Mouse (Mus musculus): ENCODE data around the gene Gpr182. TPM values are rescaled to one million over a fixed set of nuclear protein-coding genes. Genes with fewer than 3 reads are reported as not detected.
A peak's percentile ranks its signal among the peaks of the same experiment; 100 is the strongest.

Gpr182 gene
- polyA plus RNA-seq, 1 experiment from 2014 or later: 0.43 TPM

DNA sequence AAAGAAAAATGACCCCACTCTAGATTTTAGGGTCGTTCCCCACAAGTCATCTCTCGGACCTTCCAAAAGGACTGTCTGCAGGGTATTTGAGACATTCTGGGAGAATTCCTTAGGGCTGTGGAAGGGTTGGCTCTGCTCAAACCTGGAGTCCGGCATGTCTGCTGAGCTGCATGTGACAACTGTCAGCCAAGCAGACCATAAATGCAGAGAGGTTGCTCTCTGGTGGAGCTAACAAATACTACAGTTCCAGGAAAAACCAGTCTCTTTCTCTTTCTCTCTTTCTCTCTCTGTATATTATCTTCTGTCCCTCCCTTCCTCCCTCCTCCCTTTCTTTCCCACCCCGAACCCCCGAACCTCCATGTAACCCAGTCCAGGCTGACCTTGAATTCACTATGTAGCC is 17.1 kb downstream of the Gpr182 start:
- H3K4me3 ChIP-seq: no peak overlapping the region
- 53% methylated on average over 5 of the region's 5 CpGs for WGBS
- H3K9me3 ChIP-seq: no peaks in the 10 kb centered on the region
- no peak overlapping the region for H3K27ac ChIP-seq
- H3K27me3 ChIP-seq (ENCODE audit: insufficient read depth, poor library complexity, severe bottlenecking): no peaks in the 10 kb centered on the region; the same call in 1 of the 2 replicates
- DNase-seq (ENCODE audit: low spot score): no peak
- H3K4me1 ChIP-seq (replicated peaks): peaks cover 22% of the 10 kb centered on the region
- H3K36me3 ChIP-seq: no peaks in the 10 kb centered on the region

DNA sequence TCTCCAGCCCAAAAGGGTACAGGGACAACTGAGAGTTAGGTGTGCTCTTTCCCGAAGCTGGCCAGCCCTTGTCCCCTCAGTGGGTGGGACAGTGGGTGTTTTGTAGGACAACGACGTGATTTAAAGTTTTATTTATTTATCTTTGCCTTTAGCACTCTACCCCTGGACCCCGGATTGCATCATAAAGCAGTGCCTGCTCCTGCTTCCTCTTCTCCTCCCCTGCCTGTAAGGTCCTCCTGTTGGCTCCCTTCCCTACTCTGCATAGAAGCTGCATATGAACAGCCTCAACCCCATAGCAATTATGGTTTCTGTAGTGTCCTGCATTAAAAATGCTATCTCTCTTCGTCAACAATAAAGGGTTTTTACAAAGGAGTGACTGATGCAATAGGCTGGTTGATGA is 20.1 kb downstream of the Gpr182 start:
- no peaks in the 10 kb centered on the region for H3K9me3 ChIP-seq
- peaks cover 20% of the 10 kb centered on the region for H3K4me1 ChIP-seq (replicated peaks)
- no peak for DNase-seq (ENCODE audit: low spot score)
- no peak overlapping the region for H3K27ac ChIP-seq
- 48% methylated on average over 5 of the region's 5 CpGs for WGBS
- peaks cover 8% of the 10 kb centered on the region; the same call in 1 of the 2 replicates for H3K27me3 ChIP-seq (ENCODE audit: insufficient read depth, poor library complexity, severe bottlenecking)
- H3K36me3 ChIP-seq: no peaks in the 10 kb centered on the region
- no peak overlapping the region for H3K4me3 ChIP-seq

DNA sequence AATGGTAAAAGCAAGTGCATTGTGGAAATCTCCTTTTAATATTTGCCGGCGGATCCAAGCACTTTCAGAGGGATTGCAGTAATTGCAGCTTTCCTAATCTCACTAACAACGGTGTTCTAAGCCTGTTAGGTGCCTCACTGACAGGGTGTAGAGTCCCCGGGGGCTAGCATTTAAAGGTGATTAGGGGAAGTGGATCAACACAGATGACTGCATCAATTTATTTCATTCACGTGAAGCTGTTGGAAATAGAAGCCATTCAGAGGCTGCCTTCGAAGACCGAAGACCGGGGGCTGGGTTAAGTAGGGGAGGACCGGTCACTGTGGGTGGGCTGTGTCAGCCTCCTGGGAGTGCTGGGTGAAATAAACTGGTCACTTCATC is 20.6 kb downstream of the Gpr182 start:
- no peak overlapping the region for H3K4me3 ChIP-seq
- H3K27ac ChIP-seq: no peak overlapping the region
- peaks cover 20% of the 10 kb centered on the region for H3K4me1 ChIP-seq (replicated peaks)
- H3K27me3 ChIP-seq (ENCODE audit: insufficient read depth, poor library complexity, severe bottlenecking): peaks cover 10% of the 10 kb centered on the region
- 61% methylated on average over 9 of the region's 9 CpGs for WGBS
- no peak for DNase-seq (ENCODE audit: low spot score)
- H3K36me3 ChIP-seq: no peaks in the 10 kb centered on the region
- H3K9me3 ChIP-seq: no peaks in the 10 kb centered on the region

DNA sequence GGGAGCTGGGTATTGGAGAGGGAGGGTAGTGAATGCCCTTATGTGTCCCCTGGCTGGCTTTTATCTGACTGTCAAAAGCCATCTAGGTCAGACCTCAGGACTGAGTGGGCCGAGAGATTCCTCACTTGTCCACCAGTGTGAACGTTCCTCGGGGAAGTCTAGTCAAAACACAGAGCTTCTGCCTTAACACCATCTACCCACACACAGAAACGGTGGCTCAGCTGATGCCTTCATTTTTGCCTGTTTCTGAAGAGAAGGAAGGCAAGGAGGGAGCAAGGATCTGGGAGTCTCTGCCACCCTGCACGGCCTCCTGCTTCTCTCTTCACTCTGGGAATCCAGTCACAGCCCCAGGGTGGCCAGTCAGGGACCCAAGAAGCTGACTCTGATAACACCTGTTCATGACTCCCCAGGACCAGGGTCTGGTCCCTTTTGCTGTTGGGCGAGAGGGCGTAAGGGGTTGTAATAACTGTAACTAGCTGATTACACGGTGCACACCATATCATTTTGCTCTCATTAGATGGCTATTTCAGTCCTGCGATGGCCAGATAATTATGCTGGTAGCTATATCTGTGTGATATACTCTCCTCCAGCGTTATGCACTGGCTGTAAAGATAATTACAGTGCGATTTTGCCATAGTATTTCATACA is 21.1 kb downstream of the Gpr182 start:
- Histone ChIP-seq H3K27me3 (ENCODE audit: insufficient read depth, poor library complexity, severe bottlenecking) (peaks cover 15% of the 10 kb centered on the region), H3K4me3 (no peak overlapping the region), H3K4me1 (replicated peaks) (peaks cover 20% of the 10 kb centered on the region), H3K27ac (no peak overlapping the region), H3K9me3 (no peaks in the 10 kb centered on the region), H3K36me3 (no peaks in the 10 kb centered on the region)
- WGBS: 74% methylated on average over 11 of the region's 11 CpGs
- DNase-seq (ENCODE audit: low spot score): no peak

- H3K4me1 ChIP-seq (replicated peaks): peaks cover 14% of the 10 kb centered on the region
- DNase-seq (ENCODE audit: low spot score): no peak
- 81% methylated on average over 8 of the region's 8 CpGs for WGBS
- no peaks in the 10 kb centered on the region for H3K36me3 ChIP-seq
- no peak overlapping the region for H3K4me3 ChIP-seq
- peaks cover 27% of the 10 kb centered on the region for H3K27me3 ChIP-seq (ENCODE audit: insufficient read depth, poor library complexity, severe bottlenecking)
- no peaks in the 10 kb centered on the region for H3K9me3 ChIP-seq
- H3K27ac ChIP-seq: no peak overlapping the region
Measured at GRCm38 (mm10) chr10:127728437-127728836, 23.1 kb downstream of the Gpr182 start.

- Histone ChIP-seq H3K27ac (no peak overlapping the region), H3K27me3 (ENCODE audit: insufficient read depth, poor library complexity, severe bottlenecking) (peaks cover 54% of the 10 kb centered on the region), H3K4me3 (no peak overlapping the region), H3K9me3 (no peaks in the 10 kb centered on the region), H3K36me3 (no peaks in the 10 kb centered on the region), H3K4me1 (replicated peaks) (peaks cover 36% of the 10 kb centered on the region)
- DNase-seq (ENCODE audit: low spot score): no peak
- WGBS: 81% methylated on average over 4 of the region's 4 CpGs
Measured at GRCm38 (mm10) chr10:127725136-127725535, 26.4 kb downstream of the Gpr182 start.

DNA sequence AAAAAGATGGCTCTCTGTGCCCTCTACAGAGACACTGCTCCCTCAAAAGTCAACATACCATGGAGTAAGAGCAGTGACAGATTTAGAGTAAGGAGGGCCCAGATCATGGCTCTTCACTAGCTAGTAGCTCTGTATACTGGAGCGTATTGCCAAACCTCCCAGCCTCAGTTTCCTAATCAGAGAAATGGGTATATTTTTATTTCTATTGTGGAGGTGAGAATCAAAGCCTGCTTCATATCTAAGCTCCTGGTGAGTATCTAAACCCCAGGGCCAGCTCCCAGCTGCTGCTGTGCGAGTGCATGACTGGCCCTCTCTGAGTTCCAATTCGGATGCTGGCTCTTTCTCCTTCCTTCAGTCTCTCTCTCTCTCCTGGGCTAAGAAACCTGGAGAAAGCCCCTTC is 27.4 kb downstream of the Gpr182 start, which contains the start of gene Tac2:
Gene Tac2 (plus strand): TSS at position 301 of the 400 bp plus-strand sequence.
- Histone ChIP-seq H3K27ac (no peak within 1 kb of the TSS), H3K27me3 (ENCODE audit: insufficient read depth, poor library complexity, severe bottlenecking) (peaks cover 63% of the 10 kb centered on the region), H3K9me3 (no peaks in the 10 kb centered on the region), H3K4me1 (replicated peaks) (peaks cover 44% of the 10 kb centered on the region), H3K4me3 (no peak within 1 kb of the TSS), H3K36me3 (no peaks in the 10 kb centered on the region)
- WGBS: 81% methylated on average over 3 of the region's 3 CpGs
- DNase-seq (ENCODE audit: low spot score): no peak

DNA sequence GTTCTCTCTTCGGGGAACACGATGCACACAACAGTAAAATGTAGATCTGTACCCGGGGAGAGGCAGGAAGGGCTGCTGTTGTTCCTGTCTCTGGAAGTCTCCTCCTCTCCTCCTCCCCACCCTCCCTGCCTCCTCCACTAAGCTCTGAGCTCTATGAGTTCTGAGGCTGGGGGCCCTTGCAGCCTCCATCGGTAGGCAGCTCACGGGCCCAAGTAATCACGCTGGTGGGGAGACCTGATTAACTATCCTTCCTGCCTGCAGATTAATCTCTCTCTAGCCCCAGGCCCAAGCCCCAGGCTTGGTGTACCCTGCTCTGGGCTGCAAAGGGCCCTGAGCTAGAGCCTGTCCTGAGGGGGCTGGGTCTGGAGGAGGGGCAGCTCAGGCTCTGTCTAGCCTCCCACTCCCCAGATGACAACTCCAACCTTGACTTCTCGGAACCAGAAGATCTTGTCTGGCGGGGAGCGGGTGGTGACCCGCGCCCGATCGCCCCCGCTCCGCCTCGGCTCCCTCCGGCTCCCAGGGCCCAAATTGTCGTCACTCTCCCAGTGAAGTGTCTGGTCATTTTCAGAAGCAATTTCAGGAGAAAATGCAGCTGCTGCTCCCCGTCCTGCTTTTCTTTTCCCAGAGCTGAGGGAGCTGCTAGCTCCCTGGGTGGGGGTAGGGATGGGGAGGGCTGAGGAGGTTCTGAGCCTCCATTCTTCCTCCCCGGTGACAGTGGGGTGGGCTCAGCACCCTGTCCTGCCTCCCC is 29.7 kb downstream of the Gpr182 start:
- Histone ChIP-seq H3K27ac (peak overlapping the region; percentile 66), H3K9me3 (no peaks in the 10 kb centered on the region), H3K36me3 (no peaks in the 10 kb centered on the region), H3K27me3 (ENCODE audit: insufficient read depth, poor library complexity, severe bottlenecking) (peaks cover 55% of the 10 kb centered on the region), H3K4me1 (replicated peaks) (peaks cover 49% of the 10 kb centered on the region), H3K4me3 (peak overlapping the region; percentile 36)
- peak; percentile 19 for DNase-seq (ENCODE audit: low spot score)
- 17% methylated on average over 20 of the region's 20 CpGs for WGBS

DNA sequence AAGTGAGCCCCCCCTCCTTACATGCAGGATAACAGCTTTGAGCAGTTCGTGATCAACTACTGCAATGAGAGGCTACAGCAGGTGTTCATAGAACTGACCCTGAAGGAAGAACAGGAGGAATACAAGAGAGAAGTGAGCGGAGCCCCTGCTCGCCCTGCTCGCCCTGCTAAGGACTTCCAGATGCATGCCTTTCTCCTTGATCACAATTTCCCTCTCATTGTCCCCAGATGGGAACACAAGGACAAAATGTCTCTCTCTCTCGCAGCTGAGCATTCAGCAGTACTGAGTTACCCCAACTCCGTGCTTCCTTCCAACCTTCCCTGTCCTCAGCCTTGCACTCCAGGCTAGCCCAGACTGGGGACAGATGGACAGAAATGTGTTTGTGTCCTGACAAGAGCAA is 38.8 kb downstream of the Gpr182 start:
- Histone ChIP-seq H3K9me3 (no peaks in the 10 kb centered on the region), H3K4me3 (no peak overlapping the region), H3K27ac (no peak overlapping the region), H3K27me3 (ENCODE audit: insufficient read depth, poor library complexity, severe bottlenecking) (no peaks in the 10 kb centered on the region), H3K36me3 (0 out of 2 replicates have a peak, but pooled peaks cover 4% of the 10 kb centered on the region), H3K4me1 (replicated peaks) (peaks cover 2% of the 10 kb centered on the region; the same call in 1 of the 2 replicates)
- 66% methylated on average over 6 of the region's 6 CpGs for WGBS
- no peak for DNase-seq (ENCODE audit: low spot score)

GRCm38 (mm10) chr10:127710331-127710730 is 41.2 kb downstream of the Gpr182 start:
- H3K4me3 ChIP-seq: no peak overlapping the region
- no peak overlapping the region for H3K27ac ChIP-seq
- H3K4me1 ChIP-seq (replicated peaks): no peaks in the 10 kb centered on the region
- H3K9me3 ChIP-seq: no peaks in the 10 kb centered on the region
- H3K27me3 ChIP-seq (ENCODE audit: insufficient read depth, poor library complexity, severe bottlenecking): no peaks in the 10 kb centered on the region
- DNase-seq (ENCODE audit: low spot score): no peak
- H3K36me3 ChIP-seq: no peaks in the 10 kb centered on the region
- 83% methylated on average over 13 of the region's 13 CpGs for WGBS

GRCm38 (mm10) chr10:127708850-127709370 is 42.6 kb downstream of the Gpr182 start:
- Histone ChIP-seq H3K4me3 (no peak overlapping the region), H3K27ac (no peak overlapping the region), H3K27me3 (ENCODE audit: insufficient read depth, poor library complexity, severe bottlenecking) (no peaks in the 10 kb centered on the region), H3K9me3 (no peaks in the 10 kb centered on the region), H3K36me3 (no peaks in the 10 kb centered on the region), H3K4me1 (replicated peaks) (no peaks in the 10 kb centered on the region)
- no peak for DNase-seq (ENCODE audit: low spot score)
- WGBS: 84% methylated on average over 3 of the region's 3 CpGs

GRCm38 (mm10) chr10:127707721-127708120 is 43.8 kb downstream of the Gpr182 start:
- WGBS: 89% methylated on average over 7 of the region's 7 CpGs
- no peak overlapping the region for H3K27ac ChIP-seq
- H3K4me1 ChIP-seq (replicated peaks): no peaks in the 10 kb centered on the region
- no peaks in the 10 kb centered on the region for H3K36me3 ChIP-seq
- no peaks in the 10 kb centered on the region for H3K9me3 ChIP-seq
- no peaks in the 10 kb centered on the region for H3K27me3 ChIP-seq (ENCODE audit: insufficient read depth, poor library complexity, severe bottlenecking)
- no peak for DNase-seq (ENCODE audit: low spot score)
- no peak overlapping the region for H3K4me3 ChIP-seq

- H3K4me3 ChIP-seq: no peak overlapping the region
- H3K27me3 ChIP-seq (ENCODE audit: insufficient read depth, poor library complexity, severe bottlenecking): no peaks in the 10 kb centered on the region
- H3K4me1 ChIP-seq (replicated peaks): no peaks in the 10 kb centered on the region
- WGBS: 89% methylated on average over 4 of the region's 4 CpGs
- no peak overlapping the region for H3K27ac ChIP-seq
- DNase-seq (ENCODE audit: low spot score): no peak
- H3K36me3 ChIP-seq: no peaks in the 10 kb centered on the region
- no peaks in the 10 kb centered on the region for H3K9me3 ChIP-seq
Measured at GRCm38 (mm10) chr10:127705783-127706182, 45.7 kb downstream of the Gpr182 start.

All from hindbrain, embryonic 10.5 days (tissue).